Mouse (Mus musculus) adrenal gland (tissue): Measurements from ENCODE around the gene Rnf167.

Experiments
- intact Hi-C: fragments of 180-260 bp; cut with DNase I; formaldehyde crosslinking; loops from one replicate; pipeline ENCODE4 v1.15.1; 2025

Rnf167 gene

GRCm38 (mm10) chr11:70671333-70672047 is 24.5 kb downstream of the Rnf167 start:
- intact Hi-C loops, result no loop called here

- intact Hi-C loops, result no loop called here
Observed at GRCm38 (mm10) chr11:70674014-70674413, 27.0 kb downstream of the Rnf167 start.

GRCm38 (mm10) chr11:70674501-70674900 is 27.5 kb downstream of the Rnf167 start:
- intact Hi-C loops, result no loop called here

GRCm38 (mm10) chr11:70678092-70678491 is 31.1 kb downstream of the Rnf167 start:
- intact Hi-C loops, result no loop called here

GRCm38 (mm10) chr11:70678576-70678975 is 31.5 kb downstream of the Rnf167 start:
- intact Hi-C loops, result no loop called here

- intact Hi-C loops, result no loop called here
Observed at GRCm38 (mm10) chr11:70679361-70679760, 32.3 kb downstream of the Rnf167 start.

GRCm38 (mm10) chr11:70679894-70680293 is 32.9 kb downstream of the Rnf167 start:
- intact Hi-C loops, result loop anchor here (5.0 kb wide), 1 partner anchor 77 kb away; no protein-coding TSS in a partner anchor

- intact Hi-C loops, result loop anchor here (5.0 kb wide), 1 partner anchor 76 kb away; no protein-coding TSS in a partner anchor
Observed at GRCm38 (mm10) chr11:70681170-70681569, 34.1 kb downstream of the Rnf167 start.

GRCm38 (mm10) chr11:70681897-70682581 is 35.0 kb downstream of the Rnf167 start:
- intact Hi-C loops, result loop anchor here (5.0 kb wide), 1 partner anchor 75 kb away; no protein-coding TSS in a partner anchor

GRCm38 (mm10) chr11:70683640-70684039 is 36.6 kb downstream of the Rnf167 start:
- intact Hi-C loops, result loop anchor here (5.0 kb wide), 1 partner anchor 74 kb away; no protein-coding TSS in a partner anchor

GRCm38 (mm10) chr11:70686901-70687566 is 40.0 kb downstream of the Rnf167 start:
- intact Hi-C loops, result no loop called here

GRCm38 (mm10) chr11:70687601-70688199 is 40.7 kb downstream of the Rnf167 start, which contains the start of gene Camta2:
Gene Camta2, minus strand, starts transcription at chr11:70688105.
- intact Hi-C loops, result no loop called here

GRCm38 (mm10) chr11:70688372-70688771 is 41.3 kb downstream of the Rnf167 start:
- intact Hi-C loops, result no loop called here

GRCm38 (mm10) chr11:70689578-70689977 is 42.5 kb downstream of the Rnf167 start:
- intact Hi-C loops, result no loop called here

GRCm38 (mm10) chr11:70693504-70693903 is 46.5 kb downstream of the Rnf167 start:
- intact Hi-C loops, result loop anchor here (5.0 kb wide), 1 partner anchor 39 kb away; no protein-coding TSS in a partner anchor

GRCm38 (mm10) chr11:70697376-70697775 is 50.3 kb downstream of the Rnf167 start:
- intact Hi-C loops, result no loop called here

- intact Hi-C loops, result no loop called here
Observed at GRCm38 (mm10) chr11:70699051-70699450, 52.0 kb downstream of the Rnf167 start.

- intact Hi-C loops, result no loop called here
Observed at GRCm38 (mm10) chr11:70699722-70700556, 52.9 kb downstream of the Rnf167 start, which contains the start of the genes Inca1 and Kif1c. Gene Inca1, minus strand, starts transcription at chr11:70700155. Gene Kif1c, plus strand, starts transcription at chr11:70700548.

GRCm38 (mm10) chr11:70700613-70701012 is 53.6 kb downstream of the Rnf167 start:
- intact Hi-C loops, result no loop called here
